Mouse (Mus musculus) stomach, postnatal 0 days (tissue): ENCODE results near the gene Slc37a2.

Experiments used
- CTCF ChIP-seq: IDR thresholded peaks from 2 replicates; pipeline ENCODE4 v1.5.1; 2016; ENCODE audit warnings: antibody characterized with exemption, low read depth, mild to moderate bottlenecking, moderate library complexity
- EP300 ChIP-seq: optimal IDR thresholded peaks from 2 replicates; pipeline ENCODE3; 2016; ENCODE audit warnings: antibody characterized with exemption

- TF ChIP-seq EP300 (no peak), CTCF (no peak)
These were observed 9.7 kb downstream of the Slc37a2 start for GRCm38 (mm10) chr9:37245810-37246209.
